Mouse (Mus musculus): Measurements from ENCODE around the gene Gm20521.

- TF ChIP-seq CTCF (conservative IDR thresholded peaks at IDR 0.05; ENCODE audit: low read length) (no peak), POU5F1 (IDR thresholded peaks at IDR 0.05; ENCODE audit: borderline replicate concordance, low read length) (no peak), NANOG (IDR thresholded peaks at IDR 0.05; ENCODE audit: borderline replicate concordance, low read length) (no peak)
Measured at GRCm38 (mm10) chr14:54941024-54941978, 58.1 kb downstream of the Gm20521 start.
